Mouse (Mus musculus): ENCODE data around the gene Nkx2-2. TPM values are rescaled to one million over a fixed set of nuclear protein-coding genes. Genes with fewer than 3 reads are reported as not detected.
"Not testable (repeated sequence)": the region's sequence is repeated elsewhere in the genome, so short reads cannot be mapped to it uniquely, and the experiment has no call there.

Nkx2-2 gene
- total RNA-seq, 4 experiments from 2014 or later: not detected

DNA sequence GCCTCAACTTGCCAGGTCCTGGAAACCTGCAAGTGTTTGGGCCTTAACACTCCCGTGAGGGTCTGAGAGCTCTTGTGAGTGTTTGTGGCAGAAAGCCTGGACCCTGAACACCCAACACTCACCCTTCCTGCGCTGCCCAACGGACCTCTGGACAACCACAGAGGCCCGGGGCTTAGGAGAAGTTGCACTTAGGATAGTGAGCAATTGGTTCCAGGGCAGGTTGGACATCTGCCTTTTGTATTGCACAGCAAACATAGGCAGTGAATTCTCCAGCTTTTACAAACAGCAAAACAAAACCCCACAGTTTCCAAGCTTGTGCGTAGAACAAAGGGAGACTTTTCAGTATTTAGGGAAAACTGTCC is 12.8 kb downstream of the Nkx2-2 start:
- DNase-seq: no peak

- no peak for DNase-seq
Measured at GRCm38 (mm10) chr2:147180649-147181303, 13.3 kb downstream of the Nkx2-2 start.

DNA sequence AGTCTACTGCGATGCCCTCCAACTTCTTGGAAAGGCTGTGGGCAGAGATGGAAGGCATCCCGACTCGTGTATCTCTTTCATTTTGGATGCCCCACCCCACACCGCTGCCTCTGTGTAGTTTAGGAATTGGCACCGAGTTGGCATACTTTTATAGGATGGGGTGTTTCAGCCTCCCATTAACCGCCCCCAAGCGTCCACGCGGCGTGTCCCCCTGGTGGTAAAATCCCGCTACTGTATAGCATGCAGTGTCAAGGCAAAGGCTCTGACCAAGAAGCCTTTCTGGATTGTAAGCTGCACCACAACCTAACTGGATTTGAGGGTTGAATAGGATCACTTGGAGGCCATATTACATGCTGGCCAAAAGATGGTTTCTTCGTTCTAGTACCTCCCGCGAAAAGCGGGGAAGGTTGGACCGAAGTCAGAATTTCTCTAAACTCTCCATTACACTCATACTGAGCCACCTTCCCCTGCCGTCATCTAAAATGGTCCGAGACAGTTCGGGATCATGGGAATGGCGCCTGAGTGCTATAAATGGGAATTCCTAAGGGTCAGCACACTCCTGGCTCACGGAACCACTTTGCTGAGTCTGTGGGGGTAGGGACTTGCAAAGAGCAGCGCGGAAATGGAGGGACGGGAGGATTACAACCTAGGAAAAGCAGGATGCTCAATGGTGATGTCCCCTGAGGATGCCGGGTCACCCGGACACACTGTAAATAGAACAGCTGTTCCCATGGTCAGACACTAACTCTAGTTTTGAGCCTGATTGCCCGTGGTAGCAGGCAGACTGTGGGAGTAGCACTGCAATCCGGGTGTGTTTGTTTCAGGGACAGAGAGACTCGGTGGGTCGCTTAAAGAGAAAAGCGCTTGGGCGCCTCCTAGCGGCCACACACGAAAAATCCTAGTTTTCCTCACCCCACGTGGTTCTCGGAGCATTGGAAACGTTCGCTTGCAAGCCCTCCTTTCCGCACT is 15.7 kb downstream of the Nkx2-2 start:
- DNase-seq: peak; percentile 28

DNA sequence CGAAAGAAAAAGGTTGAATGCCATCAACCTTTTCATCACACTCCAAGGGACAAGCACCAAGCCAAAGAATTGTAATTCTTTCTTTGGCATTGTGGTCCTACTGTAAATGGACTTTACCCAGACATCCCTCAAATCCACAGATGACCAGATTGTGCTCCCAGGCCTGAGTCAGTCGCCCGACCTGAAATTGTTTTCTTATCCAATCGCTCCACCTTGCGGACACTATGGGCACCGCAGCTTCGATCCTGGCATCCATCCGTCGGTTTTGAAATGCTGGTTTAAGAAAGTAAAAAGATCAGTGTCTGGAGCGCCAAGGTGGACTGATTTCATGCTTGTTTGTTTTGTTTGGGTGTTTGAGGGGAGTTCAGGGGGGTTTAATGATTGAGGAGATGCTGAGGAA is 16.4 kb downstream of the Nkx2-2 start:
- DNase-seq: peak; percentile 62

DNA sequence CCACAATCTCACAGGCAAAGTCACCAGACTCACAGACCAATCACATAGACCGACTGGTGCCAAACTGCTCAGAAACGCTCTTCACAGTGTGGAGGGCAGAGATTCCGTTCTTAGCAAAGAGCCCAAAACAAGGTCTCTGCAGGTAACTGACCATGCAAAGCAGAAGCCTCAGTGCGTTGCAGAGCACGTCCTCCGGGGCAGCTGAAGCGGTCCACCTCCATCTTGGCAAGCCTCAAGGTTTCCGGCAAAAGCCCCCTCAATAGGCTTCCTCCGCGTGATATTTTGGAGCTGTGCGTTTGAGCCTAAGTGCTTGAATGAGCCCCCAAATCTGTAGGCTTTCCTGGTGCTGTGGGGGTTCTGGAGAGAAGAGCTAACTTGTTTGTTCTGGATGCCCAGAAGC is 18.7 kb downstream of the Nkx2-2 start:
- DNase-seq: no peak

- no peak for DNase-seq
Measured at GRCm38 (mm10) chr2:147173751-147174150, 20.3 kb downstream of the Nkx2-2 start.

DNA sequence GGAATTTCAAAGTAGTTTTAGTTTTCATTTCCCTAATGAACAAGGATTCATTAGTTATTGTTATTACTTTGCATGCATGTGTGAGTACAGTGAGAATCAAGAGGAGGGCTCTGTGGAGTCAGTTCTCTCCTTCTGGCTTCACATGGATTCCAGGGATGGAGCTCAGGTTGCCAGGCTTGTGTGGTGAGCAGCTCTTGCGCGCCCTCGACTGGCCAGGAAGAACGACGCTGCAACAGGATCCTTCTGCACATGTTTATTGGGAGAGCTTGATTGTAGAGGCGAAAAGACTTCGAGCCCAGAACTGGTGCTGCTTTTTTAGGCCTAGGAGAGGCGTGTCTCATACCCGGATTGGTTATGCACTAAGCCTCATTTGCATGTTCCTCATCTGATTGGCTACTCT is 23.5 kb downstream of the Nkx2-2 start:
- not testable (repeated sequence) for DNase-seq

DNA sequence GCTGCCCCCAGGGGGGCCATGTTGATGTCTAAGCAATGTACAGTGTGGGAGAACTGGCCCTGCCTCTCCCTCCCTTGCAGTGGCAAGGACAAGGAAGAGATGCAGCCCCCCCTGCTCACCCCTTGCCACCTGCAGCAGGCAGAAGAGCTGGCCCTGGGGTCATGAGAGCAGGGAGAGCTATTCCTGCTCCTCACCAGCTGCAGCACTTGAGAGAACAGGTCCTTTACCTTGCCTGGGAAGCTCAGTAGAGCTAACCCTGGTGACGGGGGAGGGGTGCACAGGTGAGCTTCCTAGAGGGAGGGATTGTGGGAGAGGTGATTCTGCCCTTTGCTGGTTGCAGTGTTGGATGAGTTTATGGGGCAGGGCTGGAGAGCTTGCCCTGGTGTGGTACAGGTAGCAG is 28.2 kb downstream of the Nkx2-2 start:
- no peak for DNase-seq

DNA sequence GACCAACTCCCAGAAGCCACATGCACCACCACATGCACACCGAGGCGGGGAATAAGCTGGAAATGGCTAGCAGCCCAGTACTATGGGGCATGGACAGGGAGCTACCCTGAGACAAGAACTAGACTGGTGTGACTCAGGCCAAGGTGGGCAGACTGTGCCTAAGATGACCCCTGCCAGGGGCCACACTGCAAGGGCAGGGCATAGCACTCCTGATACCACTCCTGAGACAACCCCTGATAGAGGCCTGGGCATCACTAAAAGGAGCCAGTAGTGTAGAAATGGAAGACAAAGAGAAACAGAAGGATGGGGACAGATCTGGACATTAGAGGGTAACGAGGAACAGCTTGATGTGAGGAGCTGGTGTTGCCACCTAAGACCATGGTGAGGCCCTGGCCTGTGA is 28.7 kb downstream of the Nkx2-2 start:
- no peak for DNase-seq

- no peak for DNase-seq
Measured at GRCm38 (mm10) chr2:147152543-147152942, 41.5 kb downstream of the Nkx2-2 start.

Other genes starting within 250 kb of the Nkx2-2 start
- 10 to 100 TPM; 58.4 to 74.0 (median 61.9) TPM for gene Xrn2, start 181.2 kb downstream of the Nkx2-2 start, total RNA-seq (2022)
- not detected for gene Nkx2-4, start 108.8 kb downstream of the Nkx2-2 start, total RNA-seq (2022)
- gene Pax1, start 167.7 kb upstream of the Nkx2-2 start, total RNA-seq (2022): not detected

All from adrenal gland, adult 8-10 months (tissue).